Mouse (Mus musculus) left cerebral cortex, adult 8-10 months (tissue): ENCODE data around the gene Rasal1. TPM values are rescaled to one million over a fixed set of nuclear protein-coding genes. Genes with fewer than 3 reads are reported as not detected.

ENCODE experiments used
- DNase-seq, 2 experiments: peaks; one replicate each; pipeline ENCODE4 v3.0.0; 2022; ENCODE audit warnings: low spot score in 2 of 2
- total RNA-seq, 4 experiments: library from RNA; stranded (reverse); gene quantifications; 2 replicates each; pipeline ENCODE4 v1.2.4; 2022

The Rasal1 gene
- total RNA-seq, 4 experiments from 2014 or later, result 68.8 to 89.5 (median 83.1) TPM

DNA sequence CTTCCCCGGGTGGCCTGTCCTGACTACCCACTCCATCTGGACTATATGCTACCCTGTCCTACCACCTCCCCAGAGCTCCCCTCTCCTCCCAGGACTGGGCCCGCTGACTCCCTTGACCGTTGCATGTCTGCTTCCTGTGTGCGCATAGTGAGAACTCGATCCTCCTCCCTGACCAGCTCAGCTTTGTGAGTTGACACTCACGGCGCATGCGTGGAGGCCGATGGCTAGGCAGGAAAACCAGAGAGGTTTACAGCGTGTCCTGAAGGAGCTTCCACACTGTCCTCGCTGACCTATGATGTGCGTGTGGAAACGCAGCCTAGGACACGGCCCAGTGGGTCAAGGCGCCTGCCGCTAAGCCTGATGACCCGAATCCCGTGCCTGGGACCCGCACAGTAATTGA, 43.4 kb downstream of the Rasal1 start:
- DNase-seq, result no peak

GRCm38 (mm10) chr5:120693931-120694694, 45.5 kb downstream of the Rasal1 start:
- no peak for DNase-seq

GRCm38 (mm10) chr5:120694695-120695074, 46.1 kb downstream of the Rasal1 start:
- DNase-seq, result peak in 1 of 2 experiments; percentile 30

- DNase-seq, result no peak
Observed at GRCm38 (mm10) chr5:120696057-120696743, 47.6 kb downstream of the Rasal1 start.

DNA sequence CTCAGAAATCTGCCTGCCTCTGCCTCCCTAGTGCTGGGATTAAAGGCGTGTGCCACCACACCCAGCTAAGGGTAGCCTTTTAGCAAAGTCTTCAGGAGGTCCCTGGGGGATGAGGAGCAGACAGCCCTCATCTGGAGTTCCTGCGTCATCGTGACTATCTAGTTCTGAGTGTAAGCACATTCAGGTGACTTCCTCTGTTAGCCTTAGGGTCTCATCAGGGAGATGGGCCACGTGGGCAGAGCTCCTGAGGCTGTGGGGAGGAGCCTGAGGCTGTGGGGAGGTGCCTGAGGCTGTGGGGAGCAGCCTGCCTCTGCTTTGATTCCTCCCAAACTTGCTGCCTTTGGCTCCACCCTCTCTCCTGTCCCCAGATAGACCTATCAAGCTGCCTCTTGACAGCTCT, 48.3 kb downstream of the Rasal1 start:
- DNase-seq, result no peak

- DNase-seq, result no peak
Observed at GRCm38 (mm10) chr5:120698181-120698580, 49.6 kb downstream of the Rasal1 start.

- DNase-seq, result peak in 1 of 2 experiments; percentile 63
Observed at GRCm38 (mm10) chr5:120698801-120699391, 50.3 kb downstream of the Rasal1 start.

DNA sequence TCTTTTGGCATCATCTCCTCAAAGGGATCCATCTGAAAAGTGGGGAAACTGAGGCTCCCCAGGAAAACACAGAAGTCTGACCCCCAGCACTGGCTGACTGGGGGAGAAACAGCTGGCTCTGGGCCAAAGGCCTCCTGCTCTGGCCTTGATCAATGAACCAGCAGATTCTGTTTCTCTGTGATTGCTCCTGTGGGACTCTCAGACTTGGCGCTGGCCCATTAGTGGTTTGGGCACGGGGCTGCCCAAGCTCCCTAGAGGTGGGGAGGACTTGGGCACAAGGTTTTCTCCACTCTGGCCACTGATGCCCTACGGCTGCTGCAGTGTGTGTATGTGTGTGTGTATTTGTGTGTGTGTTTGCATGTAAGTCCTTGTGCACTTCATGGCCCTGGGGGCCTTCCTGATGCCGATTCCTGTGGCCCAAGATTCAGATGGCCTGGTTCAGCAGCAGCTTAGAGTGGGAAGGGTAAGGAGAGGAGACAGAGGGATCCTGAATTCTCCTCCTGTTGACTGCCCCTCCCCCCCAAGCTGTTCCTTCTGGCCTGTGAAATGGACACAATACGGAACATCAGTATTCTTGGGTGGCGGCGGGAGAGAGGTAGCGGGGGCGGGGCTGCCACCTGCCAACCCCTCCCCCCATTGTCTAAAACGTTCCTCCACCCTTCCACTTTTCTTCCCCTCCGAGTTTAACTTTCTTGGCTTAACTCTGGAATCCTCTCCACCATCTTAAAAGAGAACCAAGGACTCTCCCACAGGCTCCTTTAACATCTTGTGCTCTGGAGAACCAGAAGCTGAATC, 52.6 kb downstream of the Rasal1 start:
- no peak for DNase-seq

GRCm38 (mm10) chr5:120702421-120702820, 53.8 kb downstream of the Rasal1 start:
- no peak for DNase-seq

GRCm38 (mm10) chr5:120702969-120703368, 54.4 kb downstream of the Rasal1 start:
- no peak for DNase-seq

DNA sequence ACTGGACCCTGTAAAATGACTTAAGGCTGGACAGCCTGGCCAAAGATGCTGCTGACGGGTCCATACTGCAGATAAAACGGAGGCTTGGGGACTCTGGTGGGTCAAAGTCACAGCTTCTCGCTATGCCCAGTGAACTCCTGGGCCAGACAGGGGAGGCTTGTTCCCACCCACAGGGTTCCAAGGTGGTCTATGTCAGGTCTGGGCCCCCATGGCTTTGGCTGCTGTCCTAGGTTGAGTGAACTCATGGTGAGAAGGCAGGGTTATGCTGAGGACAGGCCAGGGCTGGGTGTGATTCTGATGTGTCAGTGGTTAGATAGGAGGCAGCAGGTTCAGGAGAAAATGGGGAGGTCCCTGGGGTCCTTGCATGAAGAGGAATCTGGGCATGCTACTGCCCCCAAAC, 55.0 kb downstream of the Rasal1 start:
- no peak for DNase-seq

DNA sequence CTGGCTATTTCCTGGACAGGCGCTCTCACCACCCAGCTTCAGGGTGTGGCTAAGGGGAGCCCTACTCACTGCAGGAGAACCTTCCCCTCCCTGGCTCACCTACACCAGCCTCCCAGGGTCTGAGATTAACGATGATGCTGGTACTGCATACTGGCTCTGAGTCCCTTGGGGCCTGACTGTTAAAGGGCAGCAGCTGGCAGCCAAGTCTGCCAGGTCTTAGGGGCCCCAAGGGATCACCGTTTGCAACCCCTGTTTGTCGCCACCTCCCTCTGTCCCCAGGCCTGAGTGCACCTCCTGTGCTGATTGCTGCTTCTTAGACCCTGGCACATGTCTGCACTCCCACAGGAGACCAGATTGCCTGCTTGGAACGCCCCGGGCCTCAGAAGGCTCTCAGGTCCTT, 55.8 kb downstream of the Rasal1 start:
- DNase-seq, result no peak

DNA sequence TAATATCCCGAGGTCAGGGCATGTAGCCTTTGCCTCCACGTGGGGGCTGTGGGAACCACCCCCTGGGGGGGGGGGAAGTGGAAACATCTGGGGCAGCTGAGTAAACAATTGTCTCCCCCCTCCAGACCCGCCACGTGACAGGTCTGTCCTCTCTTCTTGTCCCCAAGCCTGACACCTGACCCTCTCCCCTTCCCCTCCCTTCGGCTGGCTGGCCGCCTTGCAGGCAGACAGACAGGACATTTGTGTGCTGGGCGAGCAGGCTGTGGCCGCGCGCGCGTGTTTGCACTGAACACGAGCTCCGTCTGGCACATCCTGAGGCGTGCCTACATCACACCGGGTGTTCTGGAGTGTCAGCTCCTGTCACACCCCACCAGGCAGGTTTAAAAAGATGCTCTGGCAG, 57.9 kb downstream of the Rasal1 start:
- peak in 1 of 2 experiments; percentile 66 for DNase-seq

DNA sequence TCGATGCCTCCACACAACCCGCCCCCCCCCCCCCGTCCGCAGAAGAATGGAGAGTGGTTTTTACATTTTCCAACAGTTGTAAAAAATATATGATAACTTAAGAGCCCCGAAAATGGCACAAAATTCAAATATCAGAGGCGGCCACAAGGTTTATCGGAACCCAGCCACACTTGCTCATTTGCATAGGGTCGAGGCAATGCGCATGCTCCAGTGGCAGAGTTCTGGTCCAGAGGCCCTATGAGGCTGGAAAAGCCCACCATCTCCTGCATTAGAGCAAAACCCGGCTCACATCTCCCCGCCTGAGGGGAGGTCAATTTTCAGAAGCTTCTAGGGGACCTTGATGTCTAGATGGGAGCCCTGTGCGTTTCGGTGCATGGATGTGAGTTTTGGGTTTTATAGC, 58.4 kb downstream of the Rasal1 start:
- DNase-seq, result no peak

- no peak for DNase-seq
Observed at GRCm38 (mm10) chr5:120710161-120710825, 61.7 kb downstream of the Rasal1 start.

GRCm38 (mm10) chr5:120710826-120711248, 62.2 kb downstream of the Rasal1 start:
- DNase-seq, result no peak

DNA sequence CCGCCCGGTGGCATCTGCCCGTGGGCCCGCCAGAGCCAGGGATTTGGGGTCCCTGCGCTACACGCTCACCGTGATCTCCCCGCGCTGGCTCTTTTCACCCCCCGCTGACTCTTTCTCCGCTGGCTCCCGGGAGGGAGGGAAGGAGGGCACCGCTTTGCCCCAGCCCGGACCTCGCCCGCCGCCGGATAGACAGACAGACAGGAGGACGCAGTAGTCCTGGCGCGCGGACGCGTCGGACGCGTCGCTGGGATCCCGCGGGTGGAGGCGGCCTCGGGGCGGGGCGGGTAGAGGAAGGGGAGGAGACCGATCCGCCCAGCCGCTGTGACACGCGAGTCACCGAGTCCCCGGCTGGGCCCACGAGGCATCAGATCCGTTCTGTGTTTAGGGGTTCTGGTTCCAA, 62.8 kb downstream of the Rasal1 start:
- DNase-seq, result peak; percentile 73 to 74

- DNase-seq, result no peak
Observed at GRCm38 (mm10) chr5:120711827-120712226, 63.2 kb downstream of the Rasal1 start, which contains the start of gene Dtx1. Gene Dtx1, minus strand, starts transcription at chr5:120711927.

GRCm38 (mm10) chr5:120712721-120713120, 64.1 kb downstream of the Rasal1 start:
- no peak for DNase-seq

- peak in 1 of 2 experiments; percentile 78 for DNase-seq
Observed at GRCm38 (mm10) chr5:120714314-120714713, 65.7 kb downstream of the Rasal1 start.

DNA sequence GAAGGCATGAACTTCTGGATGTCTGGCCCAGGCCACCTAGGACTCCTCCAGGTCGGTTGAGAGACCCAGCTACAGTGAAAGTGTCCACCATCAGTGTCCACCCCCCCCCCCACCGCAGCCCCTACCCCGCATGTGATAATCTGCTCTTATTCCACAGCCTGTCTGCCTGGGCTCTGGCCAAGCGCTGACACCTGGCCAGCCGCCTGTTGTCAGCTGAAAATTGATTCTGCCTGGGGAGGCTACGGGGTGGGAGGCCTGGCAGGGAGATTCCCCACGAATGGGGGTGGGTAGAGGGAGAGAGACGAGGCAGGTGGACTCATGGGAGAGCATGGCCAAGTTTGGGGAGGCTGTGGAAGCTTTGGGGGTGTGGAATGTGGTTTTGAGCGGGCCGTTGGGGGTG, 68.5 kb downstream of the Rasal1 start:
- DNase-seq, result no peak
